Mouse (Mus musculus): ENCODE results near the gene 5430427O19Rik.

GRCm38 (mm10) chrX:85857169-85857568, 13.0 kb upstream of the 5430427O19Rik start:
- TF ChIP-seq CTCF (IDR thresholded peaks at IDR 0.05; ENCODE audit: borderline replicate concordance, insufficient read depth, low read length) (no peak), POLR2A (IDR thresholded peaks at IDR 0.05; ENCODE audit: low read depth, low read length) (no peak)
